Mouse (Mus musculus) lung, embryonic 15.5 days (tissue): Measurements from ENCODE around the gene C530008M17Rik. TPM values are rescaled to one million over a fixed set of nuclear protein-coding genes. Genes with fewer than 3 reads are reported as not detected.

Experiments
- ATAC-seq: fragments of 200-750 bp; cut with Nextera tagmentation; 2 replicates; pipeline ENCODE4 v1.8.0; 2017; ENCODE audit warnings: moderate number of reproducible peaks, borderline replicate concordance; ENCODE audit not compliant: low FRiP score, low TSS enrichment; ENCODE audit errors: extremely low read depth
- H3K27ac ChIP-seq: fragments of 300-500 bp; sonication (generic); 2 replicates; pipeline ENCODE4 v1.5.1; 2015; ENCODE audit warnings: moderate library complexity, mild to moderate bottlenecking, inconsistent platforms
- H3K27me3 ChIP-seq: fragments of 300-500 bp; sonication (generic); 2 replicates; pipeline ENCODE4 v1.6.1; 2015; ENCODE audit warnings: inconsistent platforms
- H3K36me3 ChIP-seq: fragments of 300-500 bp; sonication (generic); 2 replicates; pipeline ENCODE4 v1.6.1; 2015; ENCODE audit warnings: inconsistent platforms
- H3K4me1 ChIP-seq: fragments of 300-500 bp; sonication (generic); 2 replicates; pipeline ENCODE4 v1.6.1; 2015; ENCODE audit warnings: inconsistent platforms
- H3K4me2 ChIP-seq: fragments of 300-500 bp; sonication (generic); 2 replicates; pipeline ENCODE4 v1.6.1; 2015; ENCODE audit warnings: inconsistent platforms, mild to moderate bottlenecking, moderate library complexity
- H3K4me3 ChIP-seq: fragments of 300-500 bp; sonication (generic); 2 replicates; pipeline ENCODE4 v1.5.1; 2015; ENCODE audit warnings: mild to moderate bottlenecking, inconsistent platforms
- H3K9ac ChIP-seq: fragments of 300-500 bp; sonication (generic); 2 replicates; pipeline ENCODE4 v1.6.1; 2015; ENCODE audit warnings: inconsistent platforms
- H3K9me3 ChIP-seq: fragments of 300-500 bp; sonication (generic); 2 replicates; pipeline ENCODE4 v1.6.1; 2016; ENCODE audit warnings: inconsistent platforms
- WGBS: fragments of 180-500 bp; shearing (Covaris S2); methylation state at CpG from one replicate; pipeline ENCODE4 v1.1.7; 2015; 5-methylcytosine and 5-hydroxymethylcytosine counted together
- polyA plus RNA-seq: library from polyadenylated mRNA; unstranded; fragments of >200 nt; fragmentation: Nextera tagmentation; extraction: Ambion mirVana; gene quantifications from 2 replicates; pipeline ENCODE4 v1.2.1, GENCODE M21; 2015

Gene C530008M17Rik
- polyA plus RNA-seq, 1 experiment from 2014 or later: 12.2 TPM

DNA sequence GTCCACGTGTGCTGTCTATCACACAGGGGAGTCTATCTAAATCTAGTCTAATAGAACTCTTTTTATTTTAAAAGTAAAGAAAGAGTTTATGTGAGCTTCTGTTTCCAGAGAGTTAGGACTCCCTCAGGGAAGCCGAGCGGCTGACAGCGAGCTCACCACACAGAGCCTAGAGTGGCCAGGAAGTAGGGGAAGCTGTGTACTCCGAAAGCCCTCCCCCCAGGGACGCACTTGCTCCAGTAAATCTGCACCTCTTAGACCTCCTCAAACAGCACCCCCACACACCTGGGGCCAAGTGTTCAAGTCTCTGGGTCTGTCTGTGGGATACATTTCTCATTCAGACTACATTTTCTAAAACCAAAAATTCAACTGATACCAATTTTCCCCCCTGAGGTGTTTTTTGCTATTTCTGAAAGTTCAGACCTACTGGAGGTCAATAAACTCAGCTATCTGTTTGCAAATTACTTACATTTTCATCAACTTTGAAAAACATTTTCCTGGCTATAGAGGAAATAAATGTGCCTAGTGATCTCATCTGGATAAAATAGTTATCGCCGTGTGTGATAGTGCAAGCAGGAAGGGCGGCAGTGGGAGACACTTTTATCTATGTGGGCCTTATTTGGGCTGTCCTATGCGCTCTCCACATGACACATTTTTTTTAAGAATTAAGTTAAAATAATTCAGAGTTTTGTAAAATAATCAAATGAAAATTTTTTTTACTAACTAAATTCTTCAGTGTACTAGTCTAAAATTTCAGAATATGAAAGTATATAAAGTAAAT lies 11.0 kb upstream of the C530008M17Rik start:
- Histone ChIP-seq H3K4me3 (no peak overlapping the region), H3K27ac (no peak overlapping the region), H3K4me2 (no peak overlapping the region), H3K27me3 (no peaks in the 10 kb centered on the region), H3K36me3 (peaks cover 33% of the 10 kb centered on the region), H3K4me1 (no peaks in the 10 kb centered on the region), H3K9me3 (no peaks in the 10 kb centered on the region), H3K9ac (no peak overlapping the region)
- WGBS: 89% methylated on average over 10 of the region's 10 CpGs
- no peak for ATAC-seq

- Histone ChIP-seq H3K4me2 (no peak overlapping the region), H3K27me3 (no peaks in the 10 kb centered on the region), H3K4me3 (no peak overlapping the region), H3K9me3 (no peaks in the 10 kb centered on the region), H3K27ac (no peak overlapping the region), H3K9ac (no peak overlapping the region), H3K36me3 (no peaks in the 10 kb centered on the region), H3K4me1 (no peaks in the 10 kb centered on the region)
- 59% methylated on average over 4 of the region's 4 CpGs for WGBS
- no peak for ATAC-seq
These were observed 6.4 kb upstream of the C530008M17Rik start for GRCm38 (mm10) chr5:76649897-76650296.

- no peak for ATAC-seq
- Histone ChIP-seq H3K9ac (no peak overlapping the region), H3K4me2 (no peak overlapping the region), H3K27me3 (no peaks in the 10 kb centered on the region), H3K9me3 (no peaks in the 10 kb centered on the region), H3K27ac (no peak overlapping the region), H3K4me3 (no peak overlapping the region), H3K4me1 (no peaks in the 10 kb centered on the region), H3K36me3 (no peaks in the 10 kb centered on the region)
- 74% methylated on average over 5 of the region's 5 CpGs for WGBS
These were observed 5.1 kb upstream of the C530008M17Rik start for GRCm38 (mm10) chr5:76651151-76651725.

- no peaks in the 10 kb centered on the region for H3K9me3 ChIP-seq
- H3K4me2 ChIP-seq: peak overlapping the region; percentile 98
- peaks cover 6% of the 10 kb centered on the region; the same call in 1 of the 2 replicates for H3K4me1 ChIP-seq
- peak overlapping the region; percentile 58 for H3K27ac ChIP-seq
- peak overlapping the region; percentile 73 for H3K4me3 ChIP-seq
- ATAC-seq: peak; percentile 91
- WGBS: under 1% methylated on average over 80 of the region's 80 CpGs
- peak overlapping the region; percentile 88 for H3K9ac ChIP-seq
- no peaks in the 10 kb centered on the region for H3K27me3 ChIP-seq
- H3K36me3 ChIP-seq: no peaks in the 10 kb centered on the region
These were observed 1.2 kb downstream of the C530008M17Rik start for GRCm38 (mm10) chr5:76657245-76658083.

GRCm38 (mm10) chr5:76658084-76658934 lies 2.0 kb downstream of the C530008M17Rik start:
- H3K9ac ChIP-seq: peak overlapping the region; percentile 88
- 1% methylated on average over 38 of the region's 38 CpGs for WGBS
- ATAC-seq: peak; percentile 77; the same call in 1 of the 2 replicates
- peak overlapping the region; percentile 98 for H3K4me2 ChIP-seq
- H3K4me3 ChIP-seq: peak overlapping the region; percentile 73
- no peaks in the 10 kb centered on the region for H3K36me3 ChIP-seq
- H3K4me1 ChIP-seq: peaks cover 6% of the 10 kb centered on the region; the same call in 1 of the 2 replicates
- H3K9me3 ChIP-seq: no peaks in the 10 kb centered on the region
- no peaks in the 10 kb centered on the region for H3K27me3 ChIP-seq
- peak overlapping the region; percentile 58; the same call in 1 of the 2 replicates for H3K27ac ChIP-seq

GRCm38 (mm10) chr5:76659958-76660635 lies 3.8 kb downstream of the C530008M17Rik start:
- WGBS: 68% methylated on average over 8 of the region's 8 CpGs

GRCm38 (mm10) chr5:76661310-76661709 lies 5.0 kb downstream of the C530008M17Rik start:
- 42% methylated on average over 4 of the region's 4 CpGs for WGBS
- Histone ChIP-seq H3K9ac (no peak overlapping the region), H3K27me3 (no peaks in the 10 kb centered on the region), H3K4me1 (peaks cover 8% of the 10 kb centered on the region; the same call in 1 of the 2 replicates), H3K36me3 (no peaks in the 10 kb centered on the region), H3K9me3 (no peaks in the 10 kb centered on the region), H3K27ac (no peak overlapping the region), H3K4me2 (no peak overlapping the region), H3K4me3 (no peak overlapping the region)
- ATAC-seq: no peak

More at GRCm38 (mm10) chr5:76659958-76660635, 3.8 kb downstream of the C530008M17Rik start:
- no peaks in the 10 kb centered on the region for H3K36me3 ChIP-seq
- no peak overlapping the region for H3K4me2 ChIP-seq
- H3K4me3 ChIP-seq: no peak overlapping the region
- no peaks in the 10 kb centered on the region for H3K9me3 ChIP-seq
- H3K27me3 ChIP-seq: no peaks in the 10 kb centered on the region
- no peak for ATAC-seq
- H3K9ac ChIP-seq: no peak overlapping the region
- H3K27ac ChIP-seq: no peak overlapping the region
- peaks cover 8% of the 10 kb centered on the region; the same call in 1 of the 2 replicates for H3K4me1 ChIP-seq

- Histone ChIP-seq H3K27ac (no peak overlapping the region), H3K9ac (no peak overlapping the region), H3K4me2 (no peak overlapping the region), H3K4me3 (no peak overlapping the region), H3K9me3 (no peaks in the 10 kb centered on the region), H3K4me1 (peaks cover 5% of the 10 kb centered on the region; the same call in 1 of the 2 replicates), H3K36me3 (no peaks in the 10 kb centered on the region), H3K27me3 (no peaks in the 10 kb centered on the region)
- ATAC-seq: no peak
- 66% methylated on average over 7 of the region's 7 CpGs for WGBS
These were observed 8.6 kb downstream of the C530008M17Rik start for GRCm38 (mm10) chr5:76664936-76665335.

- Histone ChIP-seq H3K27ac (no peak overlapping the region), H3K4me3 (no peak overlapping the region), H3K9me3 (no peaks in the 10 kb centered on the region), H3K4me2 (no peak overlapping the region), H3K36me3 (no peaks in the 10 kb centered on the region), H3K9ac (no peak overlapping the region), H3K4me1 (peaks cover 5% of the 10 kb centered on the region; the same call in 1 of the 2 replicates), H3K27me3 (no peaks in the 10 kb centered on the region)
- 47% methylated on average over 7 of the region's 7 CpGs for WGBS
- no peak for ATAC-seq
These were observed 9.1 kb downstream of the C530008M17Rik start for GRCm38 (mm10) chr5:76665421-76665820.

- no peaks in the 10 kb centered on the region for H3K27me3 ChIP-seq
- no peak overlapping the region for H3K4me3 ChIP-seq
- no peaks in the 10 kb centered on the region for H3K36me3 ChIP-seq
- H3K27ac ChIP-seq: no peak overlapping the region
- H3K4me1 ChIP-seq: peaks cover 5% of the 10 kb centered on the region; the same call in 1 of the 2 replicates
- 70% methylated on average over 6 of the region's 6 CpGs for WGBS
- H3K4me2 ChIP-seq: no peak overlapping the region
- no peaks in the 10 kb centered on the region for H3K9me3 ChIP-seq
- H3K9ac ChIP-seq: no peak overlapping the region
- ATAC-seq: no peak
These were observed 9.9 kb downstream of the C530008M17Rik start for GRCm38 (mm10) chr5:76666026-76666756.
